Mouse (Mus musculus): Measurements from ENCODE around the gene Usp21. TPM values are rescaled to one million over a fixed set of nuclear protein-coding genes. Genes with fewer than 3 reads are reported as not detected.
A peak's percentile ranks its signal among the peaks of the same experiment; 100 is the strongest.
"Not testable (repeated sequence)": the region's sequence is repeated elsewhere in the genome, so short reads cannot be mapped to it uniquely, and the experiment has no call there.

Gene Usp21
- total RNA-seq (2014; rRNA removed) (48.6 and 58.7 TPM in 2 replicates), polyA plus RNA-seq (2015; fragmentation: Nextera tagmentation; extraction: Ambion mirVana) (71.7 and 73.3 TPM in 2 replicates)

DNA sequence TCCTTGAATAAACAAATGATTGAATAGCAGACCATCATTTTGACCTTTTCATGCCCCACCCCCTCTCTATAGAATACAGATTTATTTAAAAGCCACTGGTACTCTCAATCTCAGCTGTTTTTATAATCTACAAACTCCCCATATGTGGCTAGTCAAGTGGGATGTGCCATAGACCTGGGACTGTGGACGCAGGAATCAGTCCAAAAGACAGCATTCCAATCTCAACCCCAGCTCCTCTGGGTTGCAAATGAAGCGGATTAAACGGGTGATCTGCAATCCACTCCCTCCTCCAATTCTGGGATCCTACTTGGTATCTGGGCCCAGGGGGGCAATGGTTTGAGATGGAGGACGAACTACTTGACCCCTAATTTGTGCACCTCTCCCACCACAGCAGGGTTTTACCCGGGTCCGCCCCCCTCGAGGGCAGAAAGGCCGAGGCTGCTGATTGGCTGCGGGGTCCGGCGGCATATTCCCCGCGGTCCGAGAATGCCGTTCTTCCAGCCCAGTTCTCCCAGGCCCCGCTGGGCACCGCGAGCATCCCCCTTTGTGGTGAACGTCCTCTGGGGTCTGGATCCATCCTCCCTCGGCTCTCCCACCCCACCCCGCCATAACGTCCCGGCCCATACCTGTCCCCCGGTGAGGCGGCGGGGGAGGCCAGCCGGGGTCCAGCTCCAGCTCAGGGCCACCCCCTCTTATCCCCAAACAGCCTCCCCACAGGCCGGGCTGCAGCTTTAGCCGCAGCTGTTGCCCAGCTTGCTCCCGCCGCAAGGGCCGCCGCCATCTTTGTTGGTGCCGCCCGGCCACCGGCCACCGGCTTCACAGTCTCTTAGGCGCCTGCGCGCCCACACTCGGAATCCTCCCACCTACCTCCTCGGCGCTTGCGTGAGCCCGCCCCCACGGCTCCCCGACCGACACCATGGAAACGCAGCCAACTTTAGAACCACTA, at the start of gene Usp21:
Gene Usp21 (minus strand): TSS at position 856 of the 946 bp plus-strand sequence.
- H3K27ac ChIP-seq: peak within 1 kb of the TSS; percentile 95
- H3K9ac ChIP-seq (replicated peaks; ENCODE audit: low read length): peak within 1 kb of the TSS; percentile 92
- H3K27me3 ChIP-seq (ENCODE audit: insufficient read depth, low read length): no peaks in the 10 kb centered on the region
- H3K4me3 ChIP-seq (ENCODE audit: low read length): peak within 1 kb of the TSS; percentile 78
- peak within 1 kb of the TSS; percentile 75 for H3K4me2 ChIP-seq (ENCODE audit: low read depth, low read length)
- H3K36me3 ChIP-seq (ENCODE audit: insufficient read depth, low read length): peaks cover 32% of the 10 kb centered on the region; the same call in 1 of the 2 replicates
- H3K4me1 ChIP-seq (ENCODE audit: insufficient read depth, low read length): peaks cover 6% of the 10 kb centered on the region; the same call in 1 of the 2 replicates
- TF ChIP-seq CTCF (IDR thresholded peaks at IDR 0.05; ENCODE audit: low read depth): no peak
- peak; percentile 97 for DNase-seq (ENCODE audit: low spot score)
- WGBS: under 1% methylated on average over 49 of the region's 49 CpGs
- H3K9me3 ChIP-seq (ENCODE audit: low read length): no peaks in the 10 kb centered on the region
- ATAC-seq: peak; percentile 96

DNA sequence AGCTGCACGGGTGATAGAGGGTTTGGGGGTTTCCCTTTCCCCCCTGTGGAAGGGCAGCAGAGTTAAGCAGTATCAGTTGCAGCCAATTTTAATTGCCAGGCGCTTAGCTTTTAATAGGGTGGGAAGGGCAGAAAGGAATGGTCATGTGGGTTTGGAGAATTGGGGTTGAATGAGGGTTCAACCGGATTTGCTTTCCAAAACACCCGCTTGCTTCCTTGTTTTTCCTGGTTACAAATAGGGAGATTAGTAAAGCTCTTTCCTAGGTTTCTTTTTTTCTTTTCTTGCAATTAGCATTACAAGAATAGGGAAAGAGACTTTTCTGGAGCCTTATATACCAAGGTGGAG, 42.4 kb upstream of the Usp21 start:
- peak overlapping the region; percentile 93 for H3K9ac ChIP-seq (replicated peaks; ENCODE audit: low read length)
- H3K36me3 ChIP-seq (ENCODE audit: insufficient read depth, low read length): no peaks in the 10 kb centered on the region
- ATAC-seq: no peak
- no peaks in the 10 kb centered on the region for H3K9me3 ChIP-seq (ENCODE audit: low read length)
- 1% methylated on average over 4 of the region's 4 CpGs for WGBS
- peak overlapping the region; percentile 77 for H3K4me2 ChIP-seq (ENCODE audit: low read depth, low read length)
- no peak for TF ChIP-seq CTCF (IDR thresholded peaks at IDR 0.05; ENCODE audit: low read depth)
- H3K4me1 ChIP-seq (ENCODE audit: insufficient read depth, low read length): peaks cover 14% of the 10 kb centered on the region; the same call in 1 of the 2 replicates
- H3K27me3 ChIP-seq (ENCODE audit: insufficient read depth, low read length): no peaks in the 10 kb centered on the region
- DNase-seq (ENCODE audit: low spot score): peak; percentile 13
- H3K4me3 ChIP-seq (ENCODE audit: low read length): peak overlapping the region; percentile 89
- H3K27ac ChIP-seq: peak overlapping the region; percentile 99

DNA sequence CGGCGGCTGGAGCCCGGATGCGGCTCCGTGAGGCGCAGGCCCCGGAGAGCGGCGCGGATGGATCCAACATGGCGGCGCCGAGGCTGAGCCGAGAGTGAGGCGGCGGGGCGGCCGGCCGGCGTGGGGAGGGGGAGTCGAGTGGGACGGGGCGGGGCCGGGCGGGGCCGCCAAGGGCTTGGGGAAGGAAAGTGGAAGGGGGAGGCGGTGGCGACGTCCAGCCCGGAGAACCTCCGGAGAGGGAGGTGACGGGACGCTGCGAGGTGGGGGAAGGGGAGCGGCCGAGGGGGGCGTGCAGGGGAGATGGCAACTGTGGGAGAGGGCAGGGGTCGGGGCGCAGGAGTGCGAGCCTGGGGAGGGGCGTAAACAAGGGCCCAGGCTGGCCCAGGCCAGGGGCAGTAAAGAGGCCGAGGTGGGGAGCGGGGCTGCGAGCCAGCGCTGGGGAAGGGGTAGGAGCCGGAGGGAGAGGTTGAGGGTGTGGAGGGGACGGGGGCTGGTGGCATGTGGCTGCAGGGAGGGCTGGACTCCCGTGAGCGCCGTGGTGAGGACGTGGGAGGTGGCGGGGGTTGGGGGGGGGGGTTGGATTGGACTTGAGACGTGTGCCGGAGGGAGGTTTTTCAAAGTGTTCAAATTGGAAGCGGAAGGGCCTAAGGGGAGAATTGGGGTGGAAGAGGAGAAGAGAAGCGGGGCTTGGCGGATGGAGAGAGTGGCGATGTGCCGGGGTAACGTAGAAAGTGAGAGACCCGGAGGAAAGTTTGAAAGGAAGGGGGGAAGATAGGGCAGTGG, 41.8 kb upstream of the Usp21 start:
- WGBS: 1% methylated on average over 47 of the region's 61 CpGs
- Histone ChIP-seq H3K4me2 (ENCODE audit: low read depth, low read length) (peak overlapping the region; percentile 77), H3K27me3 (ENCODE audit: insufficient read depth, low read length) (no peaks in the 10 kb centered on the region), H3K9me3 (ENCODE audit: low read length) (no peaks in the 10 kb centered on the region), H3K4me3 (ENCODE audit: low read length) (peak overlapping the region; percentile 89), H3K36me3 (ENCODE audit: insufficient read depth, low read length) (no peaks in the 10 kb centered on the region), H3K4me1 (ENCODE audit: insufficient read depth, low read length) (peaks cover 14% of the 10 kb centered on the region; the same call in 1 of the 2 replicates), H3K9ac (replicated peaks; ENCODE audit: low read length) (peak overlapping the region; percentile 93), H3K27ac (peak overlapping the region; percentile 99)
- peak; percentile 89 for ATAC-seq
- peak; percentile 46 for DNase-seq (ENCODE audit: low spot score)
- no peak for TF ChIP-seq CTCF (IDR thresholded peaks at IDR 0.05; ENCODE audit: low read depth)

DNA sequence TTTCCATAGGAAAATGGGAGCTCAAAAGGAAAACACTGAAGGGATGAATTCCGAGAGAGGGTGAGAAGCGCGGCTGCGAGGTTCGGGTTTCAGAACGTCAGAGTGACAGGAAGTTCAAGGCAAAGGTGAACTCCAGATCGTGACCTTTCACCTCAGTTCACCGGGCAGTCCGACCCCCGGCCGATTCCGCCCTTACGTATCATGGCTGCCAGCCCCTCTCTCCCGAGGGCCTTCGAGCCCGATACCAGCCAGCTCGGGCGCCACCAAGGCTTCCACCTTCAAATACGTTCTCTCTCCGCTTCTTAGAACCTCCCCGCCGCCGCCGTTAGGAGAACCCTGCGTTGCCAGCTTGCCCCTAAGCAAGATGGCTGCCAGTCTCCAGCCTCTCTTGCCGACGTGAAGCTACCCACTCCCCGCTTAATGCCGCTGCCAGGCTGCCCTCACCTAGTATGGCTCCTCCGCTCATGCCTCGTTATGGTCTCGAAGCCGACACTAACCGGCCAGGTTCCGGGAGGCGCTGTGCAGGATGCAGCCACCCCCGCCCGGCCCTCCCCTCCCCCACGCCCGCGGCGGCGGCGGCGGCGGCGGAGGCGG, 41.1 kb upstream of the Usp21 start, which contains the start of gene Dedd:
Gene Dedd (plus strand): TSS at position 307 of the 594 bp plus-strand sequence.
- peak; percentile 96 for ATAC-seq
- Histone ChIP-seq H3K9me3 (ENCODE audit: low read length) (no peaks in the 10 kb centered on the region), H3K4me1 (ENCODE audit: insufficient read depth, low read length) (peaks cover 14% of the 10 kb centered on the region; the same call in 1 of the 2 replicates), H3K4me2 (ENCODE audit: low read depth, low read length) (peak within 1 kb of the TSS; percentile 77), H3K36me3 (ENCODE audit: insufficient read depth, low read length) (no peaks in the 10 kb centered on the region), H3K9ac (replicated peaks; ENCODE audit: low read length) (peak within 1 kb of the TSS; percentile 93), H3K4me3 (ENCODE audit: low read length) (peak within 1 kb of the TSS; percentile 89), H3K27me3 (ENCODE audit: insufficient read depth, low read length) (no peaks in the 10 kb centered on the region), H3K27ac (peak within 1 kb of the TSS; percentile 99)
- no peak; the same call in 1 of the 2 replicates for TF ChIP-seq CTCF (IDR thresholded peaks at IDR 0.05; ENCODE audit: low read depth)
- under 1% methylated on average over 43 of the region's 48 CpGs for WGBS
- DNase-seq (ENCODE audit: low spot score): peak; percentile 97

DNA sequence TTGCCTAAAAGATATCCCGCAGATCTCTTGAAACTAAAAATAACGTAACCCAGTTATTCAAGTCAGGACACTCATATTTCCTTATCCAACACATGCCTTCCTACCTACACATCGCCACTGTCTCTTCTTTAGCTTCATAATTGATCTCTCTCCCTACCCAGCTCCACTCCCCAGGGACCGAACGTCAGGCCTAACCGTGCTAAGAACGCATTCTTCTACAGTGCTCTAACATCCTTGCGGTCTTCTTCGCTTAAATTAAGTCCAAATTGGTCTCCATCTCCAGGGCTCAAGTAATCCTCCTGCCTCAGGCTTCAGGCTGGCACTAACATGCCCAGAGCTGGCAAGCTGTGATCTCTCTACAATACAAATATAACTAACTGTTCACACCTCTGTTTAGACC, 40.5 kb upstream of the Usp21 start:
- 27% methylated on average over 9 of the region's 9 CpGs for WGBS
- H3K4me1 ChIP-seq (ENCODE audit: insufficient read depth, low read length): peaks cover 14% of the 10 kb centered on the region; the same call in 1 of the 2 replicates
- H3K4me3 ChIP-seq (ENCODE audit: low read length): peak overlapping the region; percentile 89
- peak; percentile 57 for DNase-seq (ENCODE audit: low spot score)
- peak overlapping the region; percentile 99 for H3K27ac ChIP-seq
- H3K9ac ChIP-seq (replicated peaks; ENCODE audit: low read length): peak overlapping the region; percentile 93
- H3K9me3 ChIP-seq (ENCODE audit: low read length): no peaks in the 10 kb centered on the region
- peak overlapping the region; percentile 77 for H3K4me2 ChIP-seq (ENCODE audit: low read depth, low read length)
- H3K27me3 ChIP-seq (ENCODE audit: insufficient read depth, low read length): no peaks in the 10 kb centered on the region
- no peak for ATAC-seq
- TF ChIP-seq CTCF (IDR thresholded peaks at IDR 0.05; ENCODE audit: low read depth): no peak
- H3K36me3 ChIP-seq (ENCODE audit: insufficient read depth, low read length): no peaks in the 10 kb centered on the region

DNA sequence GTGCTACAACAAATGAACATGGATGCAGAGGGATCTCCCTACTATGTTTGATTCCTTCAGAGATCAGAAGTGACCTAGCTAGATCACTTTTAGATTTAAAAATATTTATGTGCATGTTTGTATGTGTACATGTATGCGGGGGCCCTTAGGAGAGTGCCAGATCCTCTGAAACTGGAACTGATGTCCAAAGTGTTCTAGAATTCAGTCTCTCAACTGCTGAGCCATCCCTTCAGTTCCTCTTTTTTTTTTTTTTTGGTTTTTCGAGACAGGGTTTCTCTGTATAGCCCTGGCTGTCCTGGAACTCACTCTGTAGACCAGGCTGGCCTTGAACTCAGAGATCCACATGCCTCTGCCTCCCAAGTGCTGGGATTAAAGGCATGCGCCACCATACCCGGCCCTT, 38.8 kb upstream of the Usp21 start:
- DNase-seq (ENCODE audit: low spot score); H3K4me3 ChIP-seq (ENCODE audit: low read length); H3K27me3 ChIP-seq (ENCODE audit: insufficient read depth, low read length); ATAC-seq; H3K9ac ChIP-seq (replicated peaks; ENCODE audit: low read length); H3K9me3 ChIP-seq (ENCODE audit: low read length); H3K36me3 ChIP-seq (ENCODE audit: insufficient read depth, low read length); H3K4me2 ChIP-seq (ENCODE audit: low read depth, low read length); H3K27ac ChIP-seq: not testable (repeated sequence)
- WGBS: 92% methylated on average over 4 of the region's 4 CpGs
- H3K4me1 ChIP-seq (ENCODE audit: insufficient read depth, low read length): peaks cover 14% of the 10 kb centered on the region; the same call in 1 of the 2 replicates
